Mouse (Mus musculus): ENCODE measurements around the gene Zfp706. TPM values are rescaled to one million over a fixed set of nuclear protein-coding genes. Genes with fewer than 3 reads are reported as not detected.

Gene Zfp706
- total and polyA plus RNA-seq, 3 experiments, result 33.1 to 261 (median 64.0) TPM

DNA sequence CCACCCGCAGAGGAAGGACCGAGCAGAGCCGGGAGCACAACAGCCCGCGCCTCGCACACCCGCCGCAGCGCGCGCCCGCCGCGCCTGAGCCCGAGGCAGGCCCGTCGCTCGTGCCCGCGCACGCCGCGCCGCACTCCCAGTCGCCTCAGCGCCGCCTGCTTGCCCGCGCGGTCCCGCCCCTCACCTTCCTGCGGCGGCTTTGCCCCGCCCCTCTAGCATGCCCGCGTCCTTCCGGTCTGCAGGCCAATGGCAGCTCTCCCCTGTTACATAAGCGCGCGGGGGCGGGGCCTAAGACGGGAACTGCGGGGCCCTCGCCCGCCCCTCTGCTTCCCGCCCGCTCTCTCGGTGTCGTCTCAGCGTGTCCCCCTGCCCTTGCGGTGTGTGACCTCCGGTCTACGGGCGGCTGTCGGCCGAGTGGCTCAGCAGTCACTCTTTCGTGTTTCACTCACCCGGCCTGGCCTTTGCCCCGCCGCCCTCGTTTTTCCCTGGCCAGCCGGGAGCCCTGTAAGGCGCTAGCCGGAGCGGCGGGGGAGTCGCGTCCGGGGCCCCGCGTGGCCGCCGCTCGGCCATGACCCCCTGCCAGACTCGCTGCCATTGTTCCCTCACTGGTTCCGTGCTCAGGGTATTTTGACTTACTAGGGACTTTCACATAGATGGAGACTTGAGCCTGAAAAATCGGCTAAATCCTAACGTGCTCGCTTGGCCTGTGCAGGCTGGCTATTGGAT lies at the start of gene Zfp706 (continued):
- TF ChIP-seq GABPA (IDR thresholded peaks at IDR 0.05; ENCODE audit: low read depth, low read length) (no peak), ZMIZ1 (IDR thresholded peaks at IDR 0.05; ENCODE audit: low read depth, low read length) (peak; percentile 92), HCFC1 (IDR thresholded peaks at IDR 0.05; ENCODE audit: low read depth, low read length) (peak; percentile 87), USF2 (IDR thresholded peaks at IDR 0.05; ENCODE audit: borderline replicate concordance in 1 of 2, insufficient read depth in 1 of 2, low read depth in 1 of 2, low read length in 2 of 2) (no peak)

DNA sequence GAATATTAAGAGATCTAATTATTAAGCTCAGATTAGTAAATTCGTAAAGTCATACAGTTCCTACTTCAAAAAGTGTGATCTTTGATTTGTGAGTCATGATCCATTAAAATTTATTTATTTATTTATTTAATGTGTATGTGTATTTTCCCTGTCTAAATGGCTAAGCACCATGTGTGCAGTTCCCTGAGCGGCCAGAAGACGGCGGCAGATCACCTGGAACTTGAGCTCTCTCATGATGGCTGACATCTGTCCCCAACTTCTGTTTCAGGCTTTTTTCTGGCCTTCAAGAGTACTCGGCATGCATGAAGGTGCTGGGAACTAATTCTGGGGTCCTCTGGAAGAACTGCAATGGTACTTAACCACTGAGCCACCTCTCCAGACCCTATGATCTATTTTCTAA lies 47.0 kb upstream of the Zfp706 start:
- no peaks in the 10 kb centered on the region for H3K9me3 ChIP-seq (replicated peaks; ENCODE audit: insufficient read depth, low read length)
- H3K36me3 ChIP-seq (ENCODE audit: control insufficient read depth in 1 of 2, insufficient read depth in 2 of 2, low read length in 2 of 2), result no peaks in the 10 kb centered on the region
- TF ChIP-seq MXI1 (IDR thresholded peaks at IDR 0.05; ENCODE audit: low read depth, low read length) (no peak), ZC3H11A (IDR thresholded peaks at IDR 0.05; ENCODE audit: low read depth, low read length) (peak; percentile 55), RAD21 (IDR thresholded peaks at IDR 0.05; ENCODE audit: low read depth, low read length) (peak; percentile 69), ELF1 (IDR thresholded peaks at IDR 0.05; ENCODE audit: low read depth, low read length) (no peak), MAFK (IDR thresholded peaks at IDR 0.05; ENCODE audit: borderline replicate concordance, low read depth, low read length) (no peak), SMC3 (IDR thresholded peaks at IDR 0.05; ENCODE audit: low read depth, low read length) (peak; percentile 70), CHD2 (IDR thresholded peaks at IDR 0.05; ENCODE audit: low read length) (no peak), EP300 (IDR thresholded peaks at IDR 0.05; ENCODE audit: low read depth in 1 of 2, low read length in 2 of 2) (no peak), RCOR1 (IDR thresholded peaks at IDR 0.05; ENCODE audit: low read depth, low read length) (no peak), ZNF384 (IDR thresholded peaks at IDR 0.05; ENCODE audit: low read depth, low read length) (no peak), CTCF (IDR thresholded peaks at IDR 0.05 in 2 of 3, conservative IDR thresholded peaks at IDR 0.05 in 1 of 3; ENCODE audit: control insufficient read depth in 1 of 3, insufficient read depth in 1 of 3, low read depth in 2 of 3, low read length in 3 of 3, poor library complexity in 1 of 3, severe bottlenecking in 1 of 3) (peak; percentile 57 to 72 (median 66))

DNA sequence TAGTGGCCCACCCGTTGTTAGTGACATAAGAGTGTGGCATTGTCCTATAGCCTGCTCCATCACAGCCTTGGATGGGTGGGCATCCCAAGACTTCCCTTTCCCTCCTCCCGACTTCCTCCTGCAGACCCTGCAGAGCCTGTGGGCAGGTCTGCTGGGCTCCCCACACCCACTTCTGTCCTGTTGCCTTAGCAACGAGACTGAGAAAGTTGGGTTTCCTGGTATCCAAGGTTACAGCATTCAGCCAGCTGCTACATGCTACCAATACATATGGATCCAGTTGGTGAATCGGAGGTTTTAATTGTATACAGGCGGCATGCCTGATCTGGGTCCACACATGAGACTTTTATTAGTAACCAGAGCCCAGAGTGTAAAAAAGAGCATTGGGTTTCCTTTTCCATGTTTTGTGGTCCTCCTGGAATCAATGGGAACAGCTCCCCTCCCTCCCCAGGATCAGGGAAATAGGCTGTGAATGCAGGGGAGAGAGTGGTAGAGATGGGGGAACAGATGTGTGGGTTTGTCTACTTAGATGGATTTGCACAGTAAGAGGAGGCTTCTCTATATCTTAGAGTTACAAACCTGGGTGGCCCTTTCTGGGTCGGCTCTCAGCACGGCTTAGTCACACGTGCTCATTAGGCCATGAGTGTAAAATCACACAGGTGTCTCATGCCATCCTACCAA lies 45.7 kb upstream of the Zfp706 start:
- no peaks in the 10 kb centered on the region for H3K79me2 ChIP-seq (ENCODE audit: control insufficient read depth, insufficient read depth, low read length, poor library complexity)
- no peaks in the 10 kb centered on the region for H3K4me1 ChIP-seq (ENCODE audit: control insufficient read depth in 1 of 2, insufficient read depth in 2 of 2, low read length in 2 of 2)
- no peak for DNase-seq (ENCODE audit: low read depth, low spot score)
- no peaks in the 10 kb centered on the region for H3K27me3 ChIP-seq (ENCODE audit: control insufficient read depth in 1 of 2, insufficient read depth in 2 of 2, low read length in 2 of 2)
- no peaks in the 10 kb centered on the region for H3K9me3 ChIP-seq (replicated peaks; ENCODE audit: insufficient read depth, low read length)
- TF ChIP-seq USF2 (IDR thresholded peaks at IDR 0.05; ENCODE audit: borderline replicate concordance in 1 of 2, insufficient read depth in 1 of 2, low read depth in 1 of 2, low read length in 2 of 2), result no peak
- TF ChIP-seq ELF1 (IDR thresholded peaks at IDR 0.05; ENCODE audit: low read depth, low read length), result no peak
- no peak for TF ChIP-seq CHD1 (IDR thresholded peaks at IDR 0.05; ENCODE audit: low read depth, low read length)
- no peak for TF ChIP-seq SIN3A (IDR thresholded peaks at IDR 0.05; ENCODE audit: low read length)
- TF ChIP-seq SMC3 (IDR thresholded peaks at IDR 0.05; ENCODE audit: low read depth, low read length), result no peak
- no peak for TF ChIP-seq POLR2AphosphoS2 (IDR thresholded peaks at IDR 0.05; ENCODE audit: low read length)
- no peak for TF ChIP-seq MAX (IDR thresholded peaks at IDR 0.05; ENCODE audit: low read length)
- no peak for TF ChIP-seq RCOR1 (IDR thresholded peaks at IDR 0.05; ENCODE audit: low read depth, low read length)
- no peak for TF ChIP-seq CTCF (IDR thresholded peaks at IDR 0.05 in 2 of 3, conservative IDR thresholded peaks at IDR 0.05 in 1 of 3; ENCODE audit: control insufficient read depth in 1 of 3, insufficient read depth in 1 of 3, low read depth in 2 of 3, low read length in 3 of 3, poor library complexity in 1 of 3, severe bottlenecking in 1 of 3)
- TF ChIP-seq NELFE (IDR thresholded peaks at IDR 0.05; ENCODE audit: low read depth, low read length), result no peak
- no peak for TF ChIP-seq HCFC1 (IDR thresholded peaks at IDR 0.05; ENCODE audit: low read depth, low read length)
- no peak for TF ChIP-seq POLR2A (IDR thresholded peaks at IDR 0.05; ENCODE audit: control insufficient read depth in 1 of 2, insufficient read depth in 1 of 2, low read depth in 1 of 2, low read length in 2 of 2, poor library complexity in 1 of 2)
- TF ChIP-seq UBTF (IDR thresholded peaks at IDR 0.05; ENCODE audit: borderline replicate concordance, insufficient read depth, low read depth, low read length), result no peak
- no peak for TF ChIP-seq POLR2AphosphoS5 (IDR thresholded peaks at IDR 0.05; ENCODE audit: borderline replicate concordance, low read depth, low read length)
- H3K36me3 ChIP-seq (ENCODE audit: control insufficient read depth in 1 of 2, insufficient read depth in 2 of 2, low read length in 2 of 2), result no peaks in the 10 kb centered on the region
- no peak overlapping the region for H3K4me3 ChIP-seq (ENCODE audit: control insufficient read depth in 1 of 2, insufficient read depth in 1 of 2, low read depth in 2 of 2, low read length in 2 of 2)
- H3K9ac ChIP-seq (ENCODE audit: control insufficient read depth, low read depth, low read length, poor library complexity, severe bottlenecking), result no peak overlapping the region
- H3K27ac ChIP-seq (ENCODE audit: control insufficient read depth, low read depth, low read length), result no peak overlapping the region

More for the DNA sequence above, 47.0 kb upstream of the Zfp706 start:
- Histone ChIP-seq H3K27ac (ENCODE audit: control insufficient read depth, low read depth, low read length) (no peak overlapping the region), H3K9ac (ENCODE audit: control insufficient read depth, low read depth, low read length, poor library complexity, severe bottlenecking) (no peak overlapping the region), H3K4me1 (ENCODE audit: control insufficient read depth in 1 of 2, insufficient read depth in 2 of 2, low read length in 2 of 2) (no peaks in the 10 kb centered on the region), H3K27me3 (ENCODE audit: control insufficient read depth in 1 of 2, insufficient read depth in 2 of 2, low read length in 2 of 2) (no peaks in the 10 kb centered on the region), H3K79me2 (ENCODE audit: control insufficient read depth, insufficient read depth, low read length, poor library complexity) (no peaks in the 10 kb centered on the region), H3K4me3 (ENCODE audit: control insufficient read depth in 1 of 2, insufficient read depth in 1 of 2, low read depth in 2 of 2, low read length in 2 of 2) (no peak overlapping the region)
- peak; percentile 66 for DNase-seq (ENCODE audit: low read depth, low spot score)

Data from MEL (cell line).